ENCODE assay signal across 7 mouse cellular contexts in the genomic region with DNA sequence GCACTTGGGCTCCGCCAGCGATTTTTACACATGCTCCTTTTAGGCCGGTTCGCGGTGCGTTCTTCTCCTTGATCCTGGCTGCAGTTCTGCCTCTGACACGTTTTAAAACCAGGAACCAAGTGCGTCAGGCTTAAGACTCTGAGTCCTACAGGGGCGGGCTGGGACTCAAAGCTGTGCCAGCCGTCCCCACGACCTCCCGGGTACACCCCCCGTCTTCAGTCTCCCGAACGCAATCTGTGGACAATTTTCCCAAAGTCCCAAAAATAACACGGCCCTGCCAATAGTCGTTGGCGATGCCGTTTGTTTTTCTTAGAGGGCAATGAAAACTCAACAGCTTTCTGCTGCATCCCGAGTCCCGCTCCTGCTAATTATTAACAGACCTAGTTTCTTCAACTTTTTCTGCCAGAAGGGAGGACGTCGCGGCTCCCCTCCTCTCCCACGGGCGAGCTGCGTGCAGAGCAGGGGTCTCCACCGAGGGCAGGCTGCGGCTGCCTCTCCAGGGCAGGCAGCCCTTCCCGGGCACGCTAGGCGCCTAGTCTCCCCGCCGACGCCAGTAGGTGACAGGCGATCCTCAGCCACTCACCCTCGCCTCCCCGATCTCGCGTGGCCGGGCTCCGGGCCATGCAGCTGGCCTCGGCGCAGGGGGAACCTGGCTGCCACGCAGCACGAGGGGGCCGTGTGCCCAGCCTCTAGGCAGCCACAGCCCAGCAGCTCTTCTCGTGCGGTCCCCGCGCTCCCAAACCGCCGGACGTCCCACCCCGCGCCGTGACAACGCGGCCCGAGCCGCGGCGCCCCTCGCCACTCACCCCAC. TPM values are rescaled to one million over a fixed set of nuclear protein-coding genes. Genes with fewer than 3 reads are reported as not detected.
DNase-seq lines count a peak whose midpoint lies in the region; ATAC-seq lines count a peak whose summit lies in the region.

No protein-coding gene starts in this region.

- H3K4me1 ChIP-seq in forebrain, embryonic 14.5 days (ENCODE audit: control insufficient read depth, insufficient read depth, low read length) = peaks cover 18% of the 10 kb centered on the region; the same call in 1 of the 2 replicates
- peaks cover 51% of the 10 kb centered on the region for H3K4me1 ChIP-seq in hindbrain, embryonic 10.5 days (replicated peaks)

- peak overlapping the region; percentile 82 for H3K9ac ChIP-seq in forebrain, embryonic 14.5 days (ENCODE audit: low read length)

- H3K9me3 ChIP-seq in forebrain, embryonic 14.5 days (replicated peaks; ENCODE audit: control insufficient read depth, low read length) = no peaks in the 10 kb centered on the region
- H3K9me3 ChIP-seq in hindbrain, embryonic 10.5 days = no peaks in the 10 kb centered on the region

- peak overlapping the region; percentile 98 for H3K4me2 ChIP-seq in forebrain, embryonic 14.5 days (ENCODE audit: low read length)

- H3K27ac ChIP-seq in forebrain, embryonic 14.5 days (ENCODE audit: low read depth, low read length) = peak overlapping the region; percentile 60
- peak overlapping the region; percentile 93 for H3K27ac ChIP-seq in hindbrain, embryonic 10.5 days

- H3K27me3 ChIP-seq in forebrain, embryonic 14.5 days (replicated peaks; ENCODE audit: control insufficient read depth, insufficient read depth, low read length) = no peaks in the 10 kb centered on the region; the same call in 1 of the 2 replicates
- peaks cover 3% of the 10 kb centered on the region; the same call in 1 of the 2 replicates for H3K27me3 ChIP-seq in hindbrain, embryonic 10.5 days (ENCODE audit: insufficient read depth, poor library complexity, severe bottlenecking)

- peak; percentile 66 for ATAC-seq in forebrain, embryonic 14.5 days

- DNase-seq in NIH3T3 (ENCODE audit: low read depth) = peak; percentile 84
- peak; percentile 41 for DNase-seq in c-Kit-positive CD71-positive TER-119-negative erythroid progenitor cells, embryonic 14.5 days (ENCODE audit: low read depth)
- peak; percentile 61 for DNase-seq in forebrain, embryonic 14.5 days (ENCODE audit: low spot score)
- peak; percentile 72 for DNase-seq in hindbrain, embryonic 10.5 days (ENCODE audit: low spot score)
- DNase-seq in layer of hippocampus, adult 9-11 months = peak; percentile 48
- peak; percentile 39 for DNase-seq in lung, postnatal 36 days
- peak; percentile 61 for DNase-seq in right cerebral cortex, postnatal 14 days

- H3K4me3 ChIP-seq in forebrain, embryonic 14.5 days (ENCODE audit: low read depth, low read length) = peak overlapping the region; percentile 80
- H3K4me3 ChIP-seq in hindbrain, embryonic 10.5 days = peak overlapping the region; percentile 90

- under 1% methylated on average over 61 of the region's 64 CpGs for WGBS in forebrain, embryonic 14.5 days
- WGBS in hindbrain, embryonic 10.5 days = under 1% methylated on average over 64 of the region's 64 CpGs

- no peaks in the 10 kb centered on the region for H3K36me3 ChIP-seq in forebrain, embryonic 14.5 days (ENCODE audit: control insufficient read depth, insufficient read depth, low read length)
- no peaks in the 10 kb centered on the region for H3K36me3 ChIP-seq in hindbrain, embryonic 10.5 days

RNA-seq across cellular contexts. Expression of gene Prickle1, which starts 0.6 kb away (rescaled TPM):
- 11.0 and 15.6 TPM in 2 replicates for polyA plus RNA-seq in forebrain, embryonic 14.5 days (2014; fragmentation: Nextera tagmentation; extraction: Ambion mirVana)
- polyA plus RNA-seq in hindbrain, embryonic 10.5 days (2016; fragmentation: Nextera tagmentation; extraction: Ambion mirVana) = 13.6 and 17.4 TPM in 2 replicates

Comparison
In these comparisons a context has a peak if more than half of its experiments do, and no peak if none do; other contexts are left out.
1. Peak in every context shown above with its lines: DNase-seq, ATAC-seq, H3K4me3 ChIP-seq and H3K27ac ChIP-seq.